Mouse (Mus musculus) forebrain, embryonic 12.5 days (tissue): ENCODE results near the gene Mier2. TPM values are rescaled to one million over a fixed set of nuclear protein-coding genes. Genes with fewer than 3 reads are reported as not detected.

Experiments used
- ATAC-seq: fragments of 200-750 bp; cut with Nextera tagmentation; 2 replicates; pipeline ENCODE4 v1.8.0; 2017; ENCODE audit warnings: moderate TSS enrichment; ENCODE audit not compliant: low FRiP score
- H3K27ac ChIP-seq: fragments of 300-500 bp; sonication (generic); 2 replicates; pipeline ENCODE4 v1.5.1; 2016; ENCODE audit warnings: mild to moderate bottlenecking
- H3K27me3 ChIP-seq: fragments of 300-500 bp; sonication (generic); 2 replicates; pipeline ENCODE4 v1.6.1; 2016; ENCODE audit warnings: mild to moderate bottlenecking
- H3K36me3 ChIP-seq: fragments of 300-500 bp; sonication (generic); replicated peaks from 2 replicates; pipeline ENCODE4 v1.6.1; 2016; ENCODE audit warnings: mild to moderate bottlenecking
- H3K4me1 ChIP-seq: fragments of 300-500 bp; sonication (generic); 2 replicates; pipeline ENCODE4 v1.6.1; 2016
- H3K4me2 ChIP-seq: fragments of 300-500 bp; sonication (generic); 2 replicates; pipeline ENCODE4 v1.6.1; 2016; ENCODE audit warnings: mild to moderate bottlenecking, moderate library complexity
- H3K4me3 ChIP-seq: fragments of 300-500 bp; sonication (generic); replicated peaks from 2 replicates; pipeline ENCODE4 v1.5.1; 2016; ENCODE audit warnings: mild to moderate bottlenecking
- H3K9ac ChIP-seq: fragments of 300-500 bp; sonication (generic); 2 replicates; pipeline ENCODE4 v1.6.1; 2016; ENCODE audit warnings: mild to moderate bottlenecking
- H3K9me3 ChIP-seq: fragments of 300-500 bp; sonication (generic); 2 replicates; pipeline ENCODE4 v1.6.1; 2016
- WGBS: fragments of 180-500 bp; shearing (Covaris S2); methylation state at CpG from one replicate; pipeline ENCODE4 v1.1.7; 2016; 5-methylcytosine and 5-hydroxymethylcytosine counted together
- polyA plus RNA-seq: library from polyadenylated mRNA; unstranded; fragments of >200 nt; fragmentation: Nextera tagmentation; extraction: Ambion mirVana; gene quantifications from 2 replicates; pipeline ENCODE4 v1.2.1, GENCODE M21; 2016

Gene Mier2
- polyA plus RNA-seq, 1 experiment from 2014 or later, result 69.0 TPM

DNA sequence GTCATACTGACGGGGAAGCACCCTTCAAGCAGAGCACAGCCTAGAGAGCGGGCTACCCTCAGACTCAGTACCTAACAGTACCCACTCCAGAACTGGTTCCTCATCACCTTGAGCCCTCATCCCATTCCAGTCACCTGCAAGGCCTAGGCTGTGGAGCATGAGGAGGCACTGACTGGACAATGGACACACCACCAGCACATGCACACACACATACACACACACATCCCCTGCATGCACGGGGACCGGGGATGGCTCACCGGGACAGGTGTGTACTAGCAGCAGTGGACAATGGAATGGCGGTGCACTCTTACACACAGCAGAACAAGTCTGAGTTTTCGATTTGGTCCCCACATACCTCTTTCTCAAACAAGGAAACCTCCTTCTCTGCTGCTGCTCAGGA lies 17.7 kb downstream of the Mier2 start:
- Histone ChIP-seq H3K27me3 (peaks cover 12% of the 10 kb centered on the region; the same call in 1 of the 2 replicates), H3K4me3 (no peak overlapping the region), H3K9me3 (no peaks in the 10 kb centered on the region), H3K9ac (no peak overlapping the region), H3K36me3 (peaks cover 44% of the 10 kb centered on the region), H3K27ac (no peak overlapping the region), H3K4me2 (no peak overlapping the region), H3K4me1 (peaks cover 13% of the 10 kb centered on the region; the same call in 1 of the 2 replicates)
- ATAC-seq, result no peak
- 87% methylated on average over 7 of the region's 7 CpGs for WGBS

DNA sequence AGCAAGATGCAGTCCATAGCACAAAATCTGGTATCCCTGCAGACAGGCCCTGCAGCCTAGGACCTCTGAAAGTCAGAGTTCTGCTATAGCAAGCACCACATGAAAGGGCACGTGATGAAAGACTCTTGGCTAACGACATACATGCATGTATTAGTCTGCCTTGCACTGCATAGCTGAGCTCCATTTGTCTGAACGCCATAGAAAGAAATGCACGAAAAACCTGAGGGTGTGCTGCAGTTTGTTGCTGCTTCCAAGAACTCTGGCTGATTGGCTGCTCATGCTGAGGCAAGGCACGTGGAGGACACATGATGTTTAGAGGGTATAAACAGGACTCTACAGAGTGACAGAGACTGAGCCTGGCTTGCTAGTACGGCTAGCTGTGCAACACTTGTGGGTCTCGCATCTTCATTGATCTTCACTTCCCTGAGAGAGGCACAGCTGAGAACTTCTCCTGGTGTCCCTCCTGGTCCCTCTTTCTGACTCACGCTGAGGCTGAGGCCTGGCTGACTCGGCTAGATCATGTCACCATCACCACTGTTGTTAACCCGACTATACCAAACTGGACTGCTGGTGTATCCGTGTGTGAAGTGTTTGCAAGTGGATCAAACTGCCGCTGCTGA lies 18.4 kb downstream of the Mier2 start:
- Histone ChIP-seq H3K27ac (no peak overlapping the region), H3K9me3 (no peaks in the 10 kb centered on the region), H3K36me3 (peaks cover 37% of the 10 kb centered on the region), H3K9ac (no peak overlapping the region), H3K27me3 (peaks cover 13% of the 10 kb centered on the region; the same call in 1 of the 2 replicates), H3K4me1 (peaks cover 13% of the 10 kb centered on the region; the same call in 1 of the 2 replicates), H3K4me3 (no peak overlapping the region), H3K4me2 (no peak overlapping the region)
- no peak for ATAC-seq
- WGBS, result 76% methylated on average over 12 of the region's 12 CpGs

DNA sequence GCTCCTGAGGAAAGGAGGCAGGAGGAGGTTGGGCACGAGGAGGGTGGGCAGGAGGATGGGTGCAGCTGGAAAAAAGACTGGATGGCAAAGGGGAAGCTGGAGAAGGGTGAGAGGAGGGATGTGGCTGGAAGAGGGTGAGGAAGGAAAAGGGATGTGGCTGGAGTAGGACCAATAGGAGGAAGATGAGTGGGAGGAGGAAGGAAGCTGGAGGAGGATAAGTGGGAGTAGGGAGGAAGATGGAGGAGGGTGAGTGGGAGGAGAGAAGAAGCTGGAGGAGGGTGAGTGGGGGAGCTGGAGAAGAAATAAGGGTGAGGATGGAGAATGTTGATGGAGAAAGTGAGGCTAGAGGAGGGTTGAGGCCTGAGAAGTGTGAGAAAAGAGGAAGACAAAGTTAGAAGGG lies 19.6 kb downstream of the Mier2 start:
- H3K27me3 ChIP-seq, result peaks cover 13% of the 10 kb centered on the region; the same call in 1 of the 2 replicates
- H3K4me3 ChIP-seq, result no peak overlapping the region
- H3K9ac ChIP-seq, result no peak overlapping the region
- H3K36me3 ChIP-seq, result peaks cover 26% of the 10 kb centered on the region
- no peaks in the 10 kb centered on the region for H3K9me3 ChIP-seq
- no peak for ATAC-seq
- H3K4me2 ChIP-seq, result no peak overlapping the region
- H3K27ac ChIP-seq, result no peak overlapping the region
- WGBS, result 68% methylated on average over 1 of the region's 1 CpGs
- H3K4me1 ChIP-seq, result peaks cover 13% of the 10 kb centered on the region; the same call in 1 of the 2 replicates

GRCm38 (mm10) chr10:79534426-79534825 lies 20.6 kb downstream of the Mier2 start:
- Histone ChIP-seq H3K36me3 (peaks cover 16% of the 10 kb centered on the region), H3K4me1 (peaks cover 13% of the 10 kb centered on the region; the same call in 1 of the 2 replicates), H3K4me2 (no peak overlapping the region), H3K27me3 (peaks cover 13% of the 10 kb centered on the region; the same call in 1 of the 2 replicates), H3K9ac (no peak overlapping the region), H3K27ac (no peak overlapping the region), H3K9me3 (no peaks in the 10 kb centered on the region), H3K4me3 (no peak overlapping the region)
- 83% methylated on average over 2 of the region's 2 CpGs for WGBS
- no peak for ATAC-seq

DNA sequence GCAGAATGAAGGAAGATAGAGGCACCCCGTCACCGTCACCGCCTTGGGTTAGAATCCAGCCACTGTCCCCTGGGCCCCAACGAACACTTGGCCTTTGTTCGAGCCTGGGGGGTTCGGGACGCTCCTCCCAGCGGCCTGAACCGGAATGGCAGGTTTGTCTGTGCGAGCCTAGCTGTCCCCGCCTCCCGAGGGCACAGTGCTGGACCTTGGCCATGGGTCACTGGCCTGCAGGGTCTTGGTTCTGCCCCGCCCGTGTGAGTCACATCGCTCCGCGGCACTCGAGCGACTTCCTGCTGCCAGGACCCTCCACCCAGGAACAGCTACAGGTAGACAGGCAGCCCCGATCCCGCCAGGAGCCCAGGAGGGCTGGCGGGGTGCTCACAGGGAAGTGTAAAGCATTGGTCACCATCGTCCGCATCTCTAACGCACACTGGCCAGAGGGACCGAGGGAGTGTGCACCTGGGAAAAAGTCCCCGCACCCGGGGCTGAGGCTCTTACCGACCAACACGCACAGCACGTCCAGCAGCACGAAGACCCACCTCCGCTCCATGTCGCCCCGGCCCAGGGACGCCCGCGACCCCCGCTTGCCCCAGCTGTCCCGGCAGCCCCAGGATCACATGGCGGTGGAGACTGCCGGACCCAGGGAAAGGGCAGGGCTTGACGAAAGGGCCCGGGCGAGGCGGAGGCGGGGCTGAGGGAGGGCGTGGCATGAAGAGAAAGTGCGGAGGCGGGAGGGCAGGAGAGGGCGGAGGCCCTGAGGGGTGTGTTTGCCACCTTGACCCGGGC lies 21.7 kb downstream of the Mier2 start, which contains the start of gene Plpp2:
Gene Plpp2 (minus strand): TSS at position 671 of the 786 bp plus-strand sequence.
- peaks cover 13% of the 10 kb centered on the region; the same call in 1 of the 2 replicates for H3K4me1 ChIP-seq
- no peak within 1 kb of the TSS for H3K27ac ChIP-seq
- ATAC-seq, result peak; percentile 67
- H3K4me2 ChIP-seq, result peak within 1 kb of the TSS; percentile 96
- H3K27me3 ChIP-seq, result peaks cover 13% of the 10 kb centered on the region; the same call in 1 of the 2 replicates
- peak within 1 kb of the TSS; percentile 63 for H3K9ac ChIP-seq
- H3K36me3 ChIP-seq, result peaks cover 5% of the 10 kb centered on the region
- peak within 1 kb of the TSS; percentile 60 for H3K4me3 ChIP-seq
- no peaks in the 10 kb centered on the region for H3K9me3 ChIP-seq
- WGBS, result under 1% methylated on average over 52 of the region's 52 CpGs

DNA sequence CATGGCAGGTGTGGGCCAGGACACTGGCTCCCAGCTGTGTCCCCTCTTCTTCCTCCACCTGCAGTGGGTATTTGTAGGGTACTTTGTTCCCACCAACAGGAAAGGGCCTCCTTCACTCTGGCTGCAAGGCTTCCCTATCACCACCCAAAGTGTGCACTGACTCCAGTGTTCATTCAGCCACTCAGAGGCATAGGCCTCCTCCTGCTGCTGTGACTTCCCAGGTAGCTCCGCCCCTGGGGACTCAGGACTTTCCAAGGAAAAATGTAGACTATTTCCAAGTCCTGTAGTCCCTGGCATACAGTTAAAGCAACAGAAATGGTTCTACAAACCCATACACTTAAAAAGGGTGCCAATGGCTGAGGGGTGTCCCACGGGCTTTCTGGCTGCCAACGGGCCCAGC lies 22.3 kb downstream of the Mier2 start:
- peak overlapping the region; percentile 60 for H3K4me3 ChIP-seq
- ATAC-seq, result no peak; the same call in 1 of the 2 replicates

GRCm38 (mm10) chr10:79531593-79531992 lies 23.4 kb downstream of the Mier2 start:
- H3K9me3 ChIP-seq, result no peaks in the 10 kb centered on the region
- H3K9ac ChIP-seq, result no peak overlapping the region
- H3K27ac ChIP-seq, result no peak overlapping the region
- 88% methylated on average over 3 of the region's 3 CpGs for WGBS
- H3K4me2 ChIP-seq, result no peak overlapping the region
- no peak for ATAC-seq
- no peak overlapping the region for H3K4me3 ChIP-seq
- H3K27me3 ChIP-seq, result peaks cover 13% of the 10 kb centered on the region; the same call in 1 of the 2 replicates
- H3K36me3 ChIP-seq, result no peaks in the 10 kb centered on the region
- H3K4me1 ChIP-seq, result peaks cover 13% of the 10 kb centered on the region; the same call in 1 of the 2 replicates

More for the DNA sequence above, 22.3 kb downstream of the Mier2 start:
- H3K27me3 ChIP-seq, result peaks cover 13% of the 10 kb centered on the region; the same call in 1 of the 2 replicates
- H3K4me1 ChIP-seq, result peaks cover 13% of the 10 kb centered on the region; the same call in 1 of the 2 replicates
- no peaks in the 10 kb centered on the region for H3K9me3 ChIP-seq
- H3K9ac ChIP-seq, result peak overlapping the region; percentile 63; the same call in 1 of the 2 replicates
- WGBS, result 21% methylated on average over 3 of the region's 3 CpGs
- peak overlapping the region; percentile 96 for H3K4me2 ChIP-seq
- H3K36me3 ChIP-seq, result no peaks in the 10 kb centered on the region
- H3K27ac ChIP-seq, result no peak overlapping the region

- no peak overlapping the region for H3K9ac ChIP-seq
- H3K27me3 ChIP-seq, result peaks cover 10% of the 10 kb centered on the region; the same call in 1 of the 2 replicates
- 0 out of 2 replicates have a peak, but pooled peaks cover 4% of the 10 kb centered on the region for H3K36me3 ChIP-seq
- ATAC-seq, result no peak
- H3K27ac ChIP-seq, result no peak overlapping the region
- WGBS, result 94% methylated on average over 13 of the region's 13 CpGs
- H3K4me2 ChIP-seq, result no peak overlapping the region
- no peaks in the 10 kb centered on the region for H3K9me3 ChIP-seq
- no peak overlapping the region for H3K4me3 ChIP-seq
- H3K4me1 ChIP-seq, result peaks cover 13% of the 10 kb centered on the region; the same call in 1 of the 2 replicates
Measured at GRCm38 (mm10) chr10:79530721-79531120, 24.3 kb downstream of the Mier2 start.

- ATAC-seq, result no peak
- Histone ChIP-seq H3K9ac (no peak overlapping the region), H3K4me2 (no peak overlapping the region), H3K4me1 (peaks cover 13% of the 10 kb centered on the region; the same call in 1 of the 2 replicates), H3K27ac (no peak overlapping the region), H3K36me3 (0 out of 2 replicates have a peak, but pooled peaks cover 4% of the 10 kb centered on the region), H3K9me3 (no peaks in the 10 kb centered on the region), H3K4me3 (no peak overlapping the region), H3K27me3 (peaks cover 5% of the 10 kb centered on the region; the same call in 1 of the 2 replicates)
- WGBS, result 77% methylated on average over 8 of the region's 8 CpGs
Measured at GRCm38 (mm10) chr10:79530241-79530640, 24.8 kb downstream of the Mier2 start.

- Histone ChIP-seq H3K4me1 (0 out of 2 replicates have a peak, but pooled peaks cover 5% of the 10 kb centered on the region), H3K4me3 (no peak overlapping the region), H3K9me3 (no peaks in the 10 kb centered on the region), H3K4me2 (no peak overlapping the region), H3K9ac (no peak overlapping the region), H3K27ac (no peak overlapping the region), H3K36me3 (0 out of 2 replicates have a peak, but pooled peaks cover 4% of the 10 kb centered on the region), H3K27me3 (peaks cover 4% of the 10 kb centered on the region; the same call in 1 of the 2 replicates)
- ATAC-seq, result no peak
- WGBS, result 84% methylated on average over 3 of the region's 3 CpGs
Measured at GRCm38 (mm10) chr10:79528081-79528480, 26.9 kb downstream of the Mier2 start.

DNA sequence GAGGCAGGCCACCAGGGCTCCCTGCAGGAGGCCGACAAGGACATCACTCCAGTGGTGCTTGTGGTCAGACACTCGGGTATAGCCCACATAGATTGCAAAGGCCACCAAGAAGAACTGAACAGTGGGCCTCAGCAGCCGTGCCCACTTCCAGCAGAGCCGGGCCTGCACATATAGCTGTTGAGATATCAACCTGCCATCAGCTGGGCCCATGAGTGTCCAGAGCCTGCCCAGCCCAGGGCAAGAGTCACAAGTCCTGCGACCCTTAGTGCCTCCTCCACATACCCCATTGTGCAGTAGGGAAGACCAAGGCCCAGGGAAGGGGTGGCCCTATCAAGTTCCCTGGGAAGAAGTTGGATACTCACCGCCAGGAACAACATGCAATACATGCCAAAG lies 27.6 kb downstream of the Mier2 start:
- no peaks in the 10 kb centered on the region for H3K9me3 ChIP-seq
- 0 out of 2 replicates have a peak, but pooled peaks cover 4% of the 10 kb centered on the region for H3K36me3 ChIP-seq
- H3K9ac ChIP-seq, result no peak overlapping the region
- no peaks in the 10 kb centered on the region for H3K4me1 ChIP-seq
- H3K4me3 ChIP-seq, result no peak overlapping the region
- H3K27me3 ChIP-seq, result peaks cover 2% of the 10 kb centered on the region; the same call in 1 of the 2 replicates
- no peak overlapping the region for H3K27ac ChIP-seq
- 96% methylated on average over 6 of the region's 6 CpGs for WGBS
- ATAC-seq, result no peak
- H3K4me2 ChIP-seq, result no peak overlapping the region
